30 mouse cellular contexts compared by ENCODE assay signal in the genomic region with DNA sequence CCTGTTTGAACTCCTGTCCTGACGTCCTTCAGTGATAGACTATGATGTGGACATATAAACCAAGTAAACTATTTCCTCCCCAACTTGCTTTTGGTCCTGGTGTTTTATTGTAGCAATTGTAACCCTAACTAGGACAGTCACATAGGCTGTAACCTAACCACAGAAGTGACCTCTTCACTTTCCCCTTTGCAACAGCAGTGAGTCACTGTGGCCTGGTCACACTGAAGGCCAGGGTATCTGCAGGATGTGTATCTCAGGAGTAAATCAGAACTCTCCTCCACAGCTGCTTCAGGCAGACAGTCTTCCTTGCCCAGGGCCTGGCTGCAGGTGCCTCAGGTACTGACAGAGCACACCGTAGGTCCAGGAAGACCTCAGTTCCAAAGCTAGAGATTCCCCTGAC.
"Had no signal": no experiment of that assay in that cellular context is flagged by ENCODE, and none has a peak within 500 bp of the region (broad histone marks: within the 10 kb centered on the region; RNA-seq: fewer than 3 reads in every experiment).

No protein-coding gene starts in this region.

- H3K9ac ChIP-seq: heart, embryonic 13.5 days; heart, embryonic 15.5 days; hindbrain, embryonic 12.5 days; hindbrain, embryonic 14.5 days; intestine, embryonic 15.5 days; limb, embryonic 12.5 days; liver, embryonic 13.5 days; liver, embryonic 15.5 days had no signal

- ATAC-seq: hindbrain, embryonic 16.5 days; inflammation-experienced regulatory T-cells, adult 6 months; intestine, embryonic 15.5 days; intestine, postnatal 0 days had no signal

- H3K9me3 ChIP-seq: heart, embryonic 15.5 days; hindbrain, embryonic 10.5 days; hindbrain, embryonic 12.5 days; intestine, embryonic 15.5 days; limb, embryonic 10.5 days; limb, embryonic 12.5 days; liver, embryonic 13.5 days; liver, embryonic 15.5 days had no signal

- H3K36me3 ChIP-seq: heart, embryonic 13.5 days; heart, embryonic 15.5 days; hindbrain, embryonic 10.5 days; hindbrain, embryonic 12.5 days; intestine, embryonic 15.5 days; limb, embryonic 10.5 days; limb, embryonic 12.5 days; liver, embryonic 13.5 days; liver, embryonic 15.5 days had no signal

- H3K27me3 ChIP-seq: heart, embryonic 13.5 days; heart, embryonic 15.5 days; intestine, embryonic 15.5 days had no signal

- H3K4me3 ChIP-seq: gastrocnemius, adult 2 months; heart, adult 2 months; heart, embryonic 13.5 days; heart, embryonic 15.5 days; hindbrain, embryonic 10.5 days; hindbrain, embryonic 12.5 days; intestine, embryonic 15.5 days; left cerebral cortex, adult 2 months; limb, embryonic 10.5 days; limb, embryonic 12.5 days; liver, embryonic 13.5 days; liver, embryonic 15.5 days had no signal

- H3K27ac ChIP-seq: gastrocnemius, adult 2 months; heart, adult 2 months; heart, embryonic 13.5 days; heart, embryonic 15.5 days; hindbrain, embryonic 10.5 days; hindbrain, embryonic 12.5 days; hindbrain, embryonic 14.5 days; intestine, embryonic 15.5 days; left cerebral cortex, adult 2 months; limb, embryonic 10.5 days; limb, embryonic 12.5 days; liver, embryonic 13.5 days; liver, embryonic 15.5 days had no signal

- H3K4me2 ChIP-seq: heart, embryonic 11.5 days; heart, embryonic 13.5 days; heart, embryonic 15.5 days; hindbrain, embryonic 12.5 days; hindbrain, embryonic 14.5 days; intestine, embryonic 15.5 days; limb, embryonic 12.5 days; liver, embryonic 11.5 days; liver, embryonic 13.5 days; liver, embryonic 15.5 days had no signal

- DNase-seq: gastrocnemius, adult 2 months; gastrocnemius, postnatal 10 days; gastrocnemius, postnatal 25 days; heart, adult 2 months; heart, postnatal 14 days; heart, postnatal 36 days; kidney, adult 18-20 months; kidney, adult 8-10 months; kidney, postnatal 10 days; kidney, postnatal 25 days; kidney, postnatal 4 days; layer of hippocampus, adult 9-11 months; layer of hippocampus, postnatal 36 days; liver; liver, embryonic 13.5 days had no signal
